Mouse (Mus musculus) C2C12 (cell line): ENCODE measurements around the gene Zfhx3. TPM values are rescaled to one million over a fixed set of nuclear protein-coding genes. Genes with fewer than 3 reads are reported as not detected.

Source experiments
- H3K27me3 ChIP-seq: one replicate; pipeline ENCODE4 v1.6.1; 2011; ENCODE audit not compliant: control insufficient read depth, insufficient read depth, insufficient read length
- H3K36me3 ChIP-seq: one replicate; pipeline ENCODE4 v1.6.1; 2011; ENCODE audit not compliant: control insufficient read depth, insufficient read depth
- H3K4me3 ChIP-seq: one replicate; pipeline ENCODE4 v1.5.1; 2011; ENCODE audit warnings: mild to moderate bottlenecking, control low read depth; ENCODE audit not compliant: poor library complexity, insufficient read depth, severe bottlenecking
- H3K79me2 ChIP-seq: one replicate; pipeline ENCODE4 v1.6.1; 2011; ENCODE audit not compliant: control insufficient read depth, insufficient read depth
- H3K79me3 ChIP-seq: one replicate; pipeline ENCODE4 v1.6.1; 2011; ENCODE audit warnings: low read depth, control low read depth
- H3ac ChIP-seq: one replicate; pipeline ENCODE3; 2011; ENCODE audit warnings: low read depth; ENCODE audit not compliant: control insufficient read depth, insufficient read length
- CEBPB ChIP-seq: IDR thresholded peaks from one replicate; pipeline ENCODE4 v1.6.1; 2011; ENCODE audit warnings: low read depth, mild to moderate bottlenecking, control low read depth, moderate library complexity
- CTCF ChIP-seq: IDR thresholded peaks from one replicate; pipeline ENCODE4 v1.5.1; 2011; ENCODE audit not compliant: control insufficient read depth, insufficient read depth, insufficient read length
- FOSL1 ChIP-seq: IDR thresholded peaks from one replicate; pipeline ENCODE4 v1.8.0; 2011; ENCODE audit warnings: mild to moderate bottlenecking, low read length; ENCODE audit not compliant: poor library complexity, insufficient read depth, severe bottlenecking
- MAX ChIP-seq: IDR thresholded peaks from one replicate; pipeline ENCODE4 v1.6.1; 2011; ENCODE audit warnings: mild to moderate bottlenecking, control low read depth
- MYOD1 ChIP-seq: IDR thresholded peaks from one replicate; pipeline ENCODE4 v1.6.1; 2011; ENCODE audit warnings: low read depth; ENCODE audit not compliant: control insufficient read depth, insufficient read length
- MYOG ChIP-seq: IDR thresholded peaks from one replicate; pipeline ENCODE4 v1.6.1; 2011; ENCODE audit not compliant: control insufficient read depth, insufficient read length; ENCODE audit errors: extremely low read depth
- USF1 ChIP-seq: IDR thresholded peaks from one replicate; pipeline ENCODE4 v1.6.1; 2011; ENCODE audit warnings: low read depth, mild to moderate bottlenecking, control low read depth, moderate library complexity
- polyA plus RNA-seq: library from polyadenylated mRNA; unstranded; fragments of >200 nt; fragmentation: generic; extraction: Trizol; gene quantifications from one replicate; pipeline ENCODE4 v1.2.1, GENCODE M21; 2012; ENCODE audit warnings: missing spikeins

Gene Zfhx3
- polyA plus RNA-seq, 1 experiment, result 4.3 TPM

DNA sequence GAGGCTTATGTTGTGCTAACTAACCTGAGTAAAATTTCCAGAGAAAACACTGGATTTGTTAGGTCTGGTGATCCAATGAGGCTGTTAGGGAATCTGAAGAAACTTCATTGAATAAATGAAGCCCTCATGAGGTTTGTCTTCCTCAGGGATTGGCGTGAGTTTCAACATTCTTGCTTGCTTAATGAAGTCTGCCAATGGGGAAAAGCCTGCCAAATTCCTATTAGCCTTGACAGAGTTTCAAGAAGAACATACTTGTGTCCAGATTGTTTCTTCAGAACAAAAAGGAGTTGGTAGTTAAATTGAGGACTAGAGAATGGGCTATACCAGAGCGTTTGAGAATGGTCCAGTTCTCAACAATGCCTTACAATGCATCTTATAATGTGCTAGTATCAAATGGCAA, 385.3 kb downstream of the Zfhx3 start:
- H3K79me2 ChIP-seq, result no peaks in the 10 kb centered on the region
- H3K79me3 ChIP-seq, result no peaks in the 10 kb centered on the region
- no peak overlapping the region for H3ac ChIP-seq
- no peaks in the 10 kb centered on the region for H3K36me3 ChIP-seq
- TF ChIP-seq FOSL1, result no peak
- H3K4me3 ChIP-seq, result no peak overlapping the region
- H3K27me3 ChIP-seq, result no peaks in the 10 kb centered on the region

DNA sequence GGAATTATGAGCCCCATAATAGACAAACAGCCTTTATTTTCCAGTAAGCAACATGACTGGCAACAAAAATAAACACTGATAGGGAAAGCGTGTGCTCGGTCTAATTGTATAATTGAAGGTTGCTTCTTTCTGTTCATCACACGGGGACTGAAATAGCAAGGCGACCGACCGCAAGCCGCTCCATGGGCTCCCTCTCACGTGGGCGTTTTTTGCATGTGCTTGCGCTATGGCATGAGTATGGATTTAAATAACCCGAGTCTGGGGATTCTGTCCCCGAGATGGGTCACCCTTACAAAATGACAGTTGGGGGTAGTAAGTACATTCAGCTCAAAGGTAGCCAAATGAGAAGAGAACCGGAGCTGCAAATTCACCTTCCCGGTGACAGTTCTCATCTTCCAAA, 405.9 kb downstream of the Zfhx3 start:
- no peaks in the 10 kb centered on the region for H3K79me2 ChIP-seq
- H3K36me3 ChIP-seq, result no peaks in the 10 kb centered on the region
- no peak overlapping the region for H3ac ChIP-seq
- no peaks in the 10 kb centered on the region for H3K79me3 ChIP-seq
- TF ChIP-seq MYOD1, result no peak
- TF ChIP-seq MYOG, result no peak
- H3K4me3 ChIP-seq, result no peak overlapping the region
- no peaks in the 10 kb centered on the region for H3K27me3 ChIP-seq

DNA sequence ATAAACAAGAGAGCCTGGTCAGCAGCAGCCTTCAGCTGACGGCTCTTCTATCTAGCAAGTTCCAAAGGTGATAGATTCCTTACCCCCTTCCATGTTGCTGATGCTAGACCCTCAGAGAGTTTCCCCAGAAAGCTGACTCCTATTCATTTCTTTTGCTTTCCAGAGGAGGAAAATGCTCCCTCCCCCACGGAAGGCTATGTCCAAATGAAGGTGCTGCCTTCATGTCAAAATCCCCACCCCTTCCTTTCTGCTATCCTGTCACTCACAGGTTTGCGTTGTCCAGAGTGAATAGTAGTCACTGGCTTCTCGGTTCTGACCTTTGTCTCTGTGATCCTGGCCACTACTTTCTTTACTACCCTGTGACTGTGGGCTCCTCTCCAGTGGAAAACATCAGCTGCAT, 406.3 kb downstream of the Zfhx3 start:
- no peaks in the 10 kb centered on the region for H3K79me2 ChIP-seq
- no peaks in the 10 kb centered on the region for H3K79me3 ChIP-seq
- H3K27me3 ChIP-seq, result no peaks in the 10 kb centered on the region
- H3K36me3 ChIP-seq, result no peaks in the 10 kb centered on the region
- no peak overlapping the region for H3K4me3 ChIP-seq
- no peak overlapping the region for H3ac ChIP-seq
- no peak for TF ChIP-seq MAX
- TF ChIP-seq MYOD1, result no peak
- TF ChIP-seq CTCF, result no peak
- no peak for TF ChIP-seq USF1
- TF ChIP-seq CEBPB, result no peak
- no peak for TF ChIP-seq FOSL1
- no peak for TF ChIP-seq MYOG

DNA sequence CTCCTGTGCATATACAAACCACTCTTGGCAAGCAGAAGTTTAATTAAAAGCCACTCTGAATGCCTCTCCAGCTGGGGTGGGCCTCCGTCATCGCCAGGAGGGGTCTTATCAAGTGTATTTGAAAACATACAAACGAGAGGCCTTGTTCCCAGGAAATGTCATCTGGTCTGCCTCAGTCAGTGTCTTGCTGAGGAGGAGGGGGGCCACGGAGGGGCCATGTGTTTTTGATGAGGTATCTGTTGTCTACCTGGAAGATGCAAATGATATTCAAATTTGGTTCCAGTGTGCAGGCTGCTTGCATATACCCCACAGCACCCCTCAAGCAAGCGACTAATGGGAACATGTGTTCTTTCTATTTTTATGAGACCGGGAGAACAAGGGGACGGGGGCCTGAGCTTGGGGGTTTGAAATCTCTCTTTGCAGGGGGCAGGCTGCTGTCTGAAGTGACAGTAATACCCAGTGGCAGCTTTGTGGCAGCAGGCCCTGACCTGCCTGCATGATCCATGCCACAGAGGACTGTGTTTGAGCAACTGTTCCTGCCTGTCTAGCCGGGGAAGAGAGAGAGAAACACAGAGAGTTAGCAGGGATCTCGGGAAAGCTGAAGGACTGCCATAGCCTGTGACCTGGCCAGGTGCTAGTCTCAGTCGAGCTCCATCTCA, 412.8 kb downstream of the Zfhx3 start:
- Histone ChIP-seq H3K4me3 (no peak overlapping the region), H3K27me3 (no peaks in the 10 kb centered on the region), H3K79me3 (no peaks in the 10 kb centered on the region), H3ac (no peak overlapping the region), H3K79me2 (no peaks in the 10 kb centered on the region), H3K36me3 (no peaks in the 10 kb centered on the region)
- TF ChIP-seq MYOD1, result no peak
- no peak for TF ChIP-seq MYOG
- no peak for TF ChIP-seq USF1
- TF ChIP-seq FOSL1, result no peak
- no peak for TF ChIP-seq CEBPB
- TF ChIP-seq MAX, result no peak
- TF ChIP-seq CTCF, result no peak

DNA sequence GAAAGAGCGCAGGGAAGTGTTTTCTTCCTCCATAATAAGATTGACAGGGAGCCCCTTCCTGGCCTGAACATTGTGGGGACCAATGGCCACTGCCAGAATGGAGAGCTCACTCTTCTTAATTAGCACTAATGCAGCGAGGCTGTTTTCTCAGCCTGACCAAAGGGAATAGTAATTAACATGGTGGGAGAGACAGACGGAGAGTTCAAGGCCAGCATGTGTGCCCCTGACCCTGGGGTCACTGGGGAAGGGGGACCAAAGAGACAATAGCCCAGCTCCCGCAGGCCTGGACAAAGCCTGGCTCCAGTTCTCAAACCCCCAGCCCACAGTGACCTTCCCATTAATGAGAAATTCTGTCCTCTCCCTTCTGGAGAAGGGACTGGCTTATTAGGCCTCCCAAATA, 419.0 kb downstream of the Zfhx3 start:
- no peak overlapping the region for H3ac ChIP-seq
- TF ChIP-seq MYOD1, result no peak
- no peak for TF ChIP-seq MAX
- TF ChIP-seq MYOG, result no peak
- no peak for TF ChIP-seq CEBPB
- no peak for TF ChIP-seq USF1
- TF ChIP-seq FOSL1, result no peak
- TF ChIP-seq CTCF, result no peak

DNA sequence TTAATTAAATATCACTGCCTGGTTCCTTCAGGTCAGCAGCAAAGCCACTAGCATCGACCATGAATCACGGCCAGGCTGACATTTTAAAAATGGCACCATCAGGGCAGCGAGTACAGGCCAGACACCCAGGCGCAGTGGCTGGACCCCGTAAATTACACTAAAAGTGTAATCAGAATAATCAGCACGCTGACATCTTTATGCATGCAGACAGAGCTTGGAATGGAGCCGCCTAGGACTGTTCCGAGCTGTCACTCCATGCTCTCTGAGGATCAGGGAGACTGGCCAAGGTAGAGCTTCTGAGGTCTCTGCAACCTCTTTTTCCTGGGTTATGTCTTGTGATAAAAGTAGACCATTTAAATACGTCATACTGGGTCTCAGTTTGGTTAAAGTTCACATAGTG, 420.0 kb downstream of the Zfhx3 start:
- H3K4me3 ChIP-seq, result no peak overlapping the region

More for the DNA sequence above, 419.0 kb downstream of the Zfhx3 start:
- no peaks in the 10 kb centered on the region for H3K27me3 ChIP-seq
- no peaks in the 10 kb centered on the region for H3K36me3 ChIP-seq
- H3K4me3 ChIP-seq, result no peak overlapping the region
- H3K79me3 ChIP-seq, result no peaks in the 10 kb centered on the region
- no peaks in the 10 kb centered on the region for H3K79me2 ChIP-seq

More for the DNA sequence above, 420.0 kb downstream of the Zfhx3 start:
- Histone ChIP-seq H3K27me3 (no peaks in the 10 kb centered on the region), H3K36me3 (no peaks in the 10 kb centered on the region), H3ac (no peak overlapping the region), H3K79me3 (no peaks in the 10 kb centered on the region), H3K79me2 (no peaks in the 10 kb centered on the region)
- TF ChIP-seq CEBPB (no peak), FOSL1 (no peak), MYOD1 (no peak), MYOG (no peak), MAX (no peak), CTCF (no peak), USF1 (no peak)
